Mouse (Mus musculus) cerebellum, adult 8-10 months (tissue): ENCODE data around the gene Sema4g.
"Not testable (repeated sequence)": the region's sequence is repeated elsewhere in the genome, so short reads cannot be mapped to it uniquely, and the experiment has no call there.

Experiments
- DNase-seq: peaks from one replicate; pipeline ENCODE4 v3.0.0; 2022

Gene Sema4g

DNA sequence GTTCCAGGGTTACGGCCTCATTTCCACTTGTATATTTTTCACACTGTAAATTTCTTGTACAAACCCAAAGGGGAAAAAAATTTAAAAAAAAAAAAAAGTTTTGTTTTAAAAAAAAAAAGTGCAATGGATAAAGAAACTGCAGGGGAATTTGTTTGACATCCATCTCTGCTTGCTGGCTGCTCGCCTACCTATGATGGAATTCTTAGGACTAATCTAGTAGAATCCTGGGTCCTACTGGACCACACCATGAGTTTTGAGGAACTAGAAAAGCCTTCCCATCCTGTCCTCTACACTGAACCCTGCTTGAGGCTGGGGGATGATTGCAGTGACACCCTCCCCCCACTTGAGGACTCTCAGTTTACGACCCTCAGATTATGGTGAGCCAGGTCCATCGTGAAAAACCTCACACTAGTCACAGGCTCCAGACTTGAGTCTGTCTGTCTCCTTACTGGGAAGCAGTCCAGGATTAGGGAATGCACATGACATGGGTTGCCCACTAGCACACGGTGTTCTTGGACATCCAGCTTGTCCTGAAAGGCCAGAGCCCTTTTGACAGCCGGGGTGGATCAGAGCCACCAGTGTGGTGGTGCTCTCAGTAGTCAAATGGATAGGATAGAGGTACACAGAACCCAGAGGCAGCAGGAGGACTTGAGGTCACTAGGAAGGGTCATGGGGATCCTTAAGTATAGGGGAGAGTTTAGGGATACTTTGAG lies 38.2 kb downstream of the Sema4g start:
- DNase-seq: no peak

DNA sequence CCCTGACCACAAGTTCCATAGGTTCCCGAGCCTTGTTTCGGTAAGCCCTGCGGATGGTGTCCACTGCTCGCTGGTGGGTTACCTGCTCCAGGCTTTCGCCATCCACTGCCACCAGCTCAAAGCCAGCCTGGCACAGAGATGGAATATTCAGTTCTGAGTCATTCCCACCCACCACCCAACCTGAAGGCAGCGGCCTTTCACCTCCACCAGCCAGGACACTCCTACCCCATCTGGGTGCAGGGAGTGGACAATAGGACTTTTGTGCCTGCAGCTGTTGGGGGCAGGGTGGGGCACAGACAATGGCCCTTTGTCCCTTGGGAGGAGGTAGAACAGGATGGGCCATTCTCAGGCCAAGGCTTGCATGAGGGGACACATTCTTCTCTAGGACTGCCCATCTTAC lies 38.9 kb downstream of the Sema4g start:
- DNase-seq: no peak

DNA sequence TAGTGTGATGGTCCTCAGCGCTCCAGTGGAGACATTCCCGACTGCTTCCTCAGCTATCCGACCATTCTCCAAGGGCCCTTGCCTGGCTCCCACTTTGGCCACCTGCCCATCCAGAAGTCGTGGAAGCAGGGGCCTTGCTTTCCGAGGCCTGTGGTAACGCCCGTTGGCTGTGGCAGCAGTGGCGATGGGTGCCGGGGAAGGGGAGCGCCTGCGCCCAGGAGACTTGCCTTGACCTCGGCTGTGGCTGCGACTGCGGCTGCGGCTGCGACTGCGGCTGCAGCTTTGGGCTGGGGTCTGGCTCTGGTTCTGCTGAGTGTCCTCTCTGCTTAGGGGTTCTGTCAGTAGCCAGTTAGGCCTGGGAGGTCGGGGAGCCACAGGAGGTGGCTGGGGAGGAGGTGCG lies 39.8 kb downstream of the Sema4g start:
- no peak for DNase-seq

DNA sequence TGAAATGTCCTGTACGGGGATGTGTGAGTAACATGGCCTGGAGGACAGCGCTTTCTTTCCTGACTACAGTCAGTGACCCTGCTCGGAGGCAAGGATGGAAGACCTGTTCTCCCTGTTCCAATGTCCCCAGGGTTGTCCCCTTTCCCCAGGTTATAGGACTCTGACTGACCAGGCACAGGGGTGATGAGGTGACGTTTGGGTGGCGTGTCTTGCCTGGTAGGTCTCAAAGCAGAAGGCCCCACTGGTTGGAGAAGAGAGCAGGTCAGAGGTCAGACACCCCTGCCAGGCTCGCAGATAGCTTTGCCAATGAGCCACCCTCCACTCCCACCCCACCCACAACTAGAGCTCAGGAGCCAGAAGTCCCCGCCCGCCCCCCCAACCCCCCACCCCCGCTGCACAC lies 40.7 kb downstream of the Sema4g start:
- DNase-seq: no peak

GRCm38 (mm10) chr19:45030111-45030510 lies 41.2 kb downstream of the Sema4g start:
- peak; percentile 76 for DNase-seq

DNA sequence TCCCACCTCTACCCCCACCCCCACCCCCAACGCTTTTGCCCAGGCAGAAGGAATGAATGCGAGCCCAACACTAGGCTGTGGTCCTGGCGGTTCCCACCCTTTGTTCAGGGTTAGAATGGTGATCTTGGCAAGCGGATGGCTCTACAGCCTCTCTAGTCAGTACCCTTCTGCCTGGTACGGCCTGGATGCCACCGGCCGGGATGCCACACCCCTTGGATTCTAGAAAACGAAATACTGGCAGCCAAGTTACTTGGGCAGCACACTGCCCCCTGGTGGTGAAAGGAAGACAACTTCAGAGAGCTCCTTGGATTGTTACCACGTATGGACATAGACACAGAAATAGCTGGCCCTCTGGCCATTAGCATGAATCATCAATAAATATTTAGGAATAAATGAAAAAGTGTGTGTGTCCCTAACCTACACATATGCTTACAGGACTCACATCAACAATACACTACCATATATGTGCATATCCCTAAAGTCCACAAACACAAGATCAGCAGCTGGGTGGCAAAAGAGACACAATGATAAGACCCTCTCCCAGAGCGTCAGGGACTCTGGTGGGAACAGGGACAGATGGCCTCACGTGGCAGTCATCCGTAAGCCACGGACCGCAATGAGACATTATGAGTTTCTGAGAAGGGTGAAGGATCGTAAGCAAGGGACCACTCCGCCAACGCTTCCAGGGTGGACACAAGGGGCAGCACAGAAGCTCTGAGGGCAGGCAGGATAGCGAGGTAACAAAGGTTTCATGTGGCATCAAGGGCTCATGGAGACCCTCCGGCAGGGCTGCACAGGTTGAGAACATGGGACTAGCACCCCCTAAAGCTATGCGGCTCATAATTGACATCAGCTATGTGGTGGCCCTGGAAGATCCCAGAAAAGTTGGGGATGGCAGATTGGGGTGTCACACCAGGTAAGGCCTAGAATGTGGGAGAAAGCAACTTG lies 42.1 kb downstream of the Sema4g start:
- peak; percentile 86 for DNase-seq

DNA sequence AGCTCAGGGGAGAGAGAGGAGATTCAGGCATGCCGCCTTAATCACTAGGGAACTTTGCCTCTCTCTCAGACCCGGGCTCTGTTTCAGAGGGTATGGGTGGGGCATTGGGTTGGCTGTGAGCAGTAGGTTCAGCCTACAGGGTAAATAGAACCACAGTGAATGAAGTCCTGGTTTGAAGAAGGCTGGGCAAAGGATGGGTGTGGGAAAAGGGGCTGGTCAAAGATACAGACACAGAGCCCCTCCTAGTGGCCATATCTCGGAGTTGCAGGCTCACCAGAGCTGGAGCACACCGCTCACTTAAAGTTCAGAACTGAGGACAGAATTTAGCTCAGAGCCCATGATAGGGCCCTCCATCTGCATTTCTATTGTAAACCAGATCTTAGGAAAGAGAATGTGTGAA lies 42.9 kb downstream of the Sema4g start:
- DNase-seq: peak; percentile 82

- no peak for DNase-seq
Measured at GRCm38 (mm10) chr19:45032570-45033332, 43.9 kb downstream of the Sema4g start.

DNA sequence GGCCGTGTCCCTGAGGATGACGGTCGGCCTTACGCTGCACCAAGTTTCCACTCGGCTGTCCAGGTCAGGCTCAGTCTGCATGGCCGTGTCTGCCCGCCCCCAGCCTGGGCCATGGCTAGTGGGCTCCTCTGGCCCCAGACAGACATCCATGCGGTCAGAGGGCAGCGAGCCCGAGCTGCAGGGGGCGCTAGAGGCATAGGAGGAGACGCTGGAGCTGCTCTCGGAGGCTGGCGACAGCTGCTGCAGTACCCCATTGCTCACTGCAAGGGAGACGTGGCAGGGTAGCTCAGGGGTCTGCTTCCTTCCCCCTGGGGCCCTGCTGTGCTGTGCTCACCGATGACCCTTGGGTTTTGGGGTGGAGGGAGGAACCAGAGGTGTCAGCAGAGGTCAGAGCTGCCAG lies 48.0 kb downstream of the Sema4g start:
- no peak for DNase-seq

- not testable (repeated sequence) for DNase-seq
Measured at GRCm38 (mm10) chr19:45038198-45038597, 49.3 kb downstream of the Sema4g start.

- DNase-seq: no peak
Measured at GRCm38 (mm10) chr19:45040214-45040613, 51.3 kb downstream of the Sema4g start.

GRCm38 (mm10) chr19:45044389-45044927 lies 55.6 kb downstream of the Sema4g start:
- no peak for DNase-seq

GRCm38 (mm10) chr19:45045236-45045635 lies 56.3 kb downstream of the Sema4g start:
- DNase-seq: no peak

DNA sequence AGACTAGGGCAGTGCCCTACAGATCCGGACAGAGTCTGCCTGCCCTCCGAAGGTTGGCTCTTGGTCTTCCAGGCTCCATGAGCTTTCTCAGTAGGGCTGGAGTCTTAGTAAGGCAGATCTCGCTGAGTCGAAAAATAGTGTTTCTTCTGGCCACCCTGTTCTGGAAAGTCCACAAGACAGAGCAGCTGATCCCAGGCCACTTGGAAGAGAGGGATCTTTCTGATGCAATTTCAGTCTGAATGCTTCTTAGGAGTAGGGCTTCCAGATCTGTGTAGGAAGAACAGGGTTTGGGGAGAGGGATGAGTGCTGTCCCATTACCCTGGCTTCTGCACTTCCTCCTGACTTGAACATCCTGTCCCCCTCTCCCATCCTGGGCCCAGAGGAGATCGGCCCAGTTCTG lies 56.8 kb downstream of the Sema4g start, which contains the start of gene Pdzd7:
Gene Pdzd7 (minus strand): TSS at position 67 of the 400 bp plus-strand sequence.
- DNase-seq: no peak

- peak; percentile 93 for DNase-seq
Measured at GRCm38 (mm10) chr19:45046523-45047321, 57.8 kb downstream of the Sema4g start.

DNA sequence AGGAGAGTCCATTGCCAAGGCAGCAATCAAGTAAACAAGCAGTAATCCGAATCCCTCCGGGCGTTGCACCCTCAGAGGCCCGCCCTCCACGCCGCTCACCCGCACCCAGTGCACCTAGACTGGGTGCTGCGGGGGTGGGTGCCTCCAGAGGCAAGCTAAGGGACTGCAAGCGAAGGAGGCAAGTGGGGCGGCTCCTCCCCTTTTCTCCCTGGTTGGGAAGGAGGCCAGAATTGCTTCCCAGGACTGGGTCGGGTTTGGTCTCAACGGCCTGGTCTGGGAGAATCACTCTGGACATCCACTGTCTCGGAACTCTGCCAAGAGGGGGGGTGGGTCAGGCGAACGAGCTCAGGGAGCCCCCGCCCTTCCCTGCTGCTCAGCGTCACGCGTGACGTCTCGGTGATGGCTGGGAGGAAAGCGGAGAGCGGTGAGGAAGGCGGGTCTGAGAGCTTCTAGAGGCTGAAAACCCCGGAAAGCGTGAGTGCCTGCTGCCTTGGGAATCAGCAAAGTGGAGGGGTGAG lies 58.6 kb downstream of the Sema4g start, which contains the start of gene Sfxn3:
Gene Sfxn3 (plus strand): TSS at position 87 of the 518 bp plus-strand sequence.
- DNase-seq: peak; percentile 96

GRCm38 (mm10) chr19:45047935-45048643 lies 59.2 kb downstream of the Sema4g start:
- peak; percentile 63 for DNase-seq

- no peak for DNase-seq
Measured at GRCm38 (mm10) chr19:45048644-45049365, 59.9 kb downstream of the Sema4g start.

GRCm38 (mm10) chr19:45049523-45049922 lies 60.6 kb downstream of the Sema4g start:
- DNase-seq: no peak
